Mouse (Mus musculus) layer of hippocampus, adult 9-11 months (tissue): ENCODE results near the gene Picalm.
"Not testable (repeated sequence)": the region's sequence is repeated elsewhere in the genome, so short reads cannot be mapped to it uniquely, and the experiment has no call there.

Source experiments
- DNase-seq: peaks from one replicate; pipeline ENCODE4 v3.0.0; 2022

Gene Picalm

GRCm38 (mm10) chr7:90216511-90216910 is 86.5 kb downstream of the Picalm start:
- peak; percentile 66 for DNase-seq

GRCm38 (mm10) chr7:90218122-90218521 is 88.1 kb downstream of the Picalm start:
- DNase-seq, result no peak

DNA sequence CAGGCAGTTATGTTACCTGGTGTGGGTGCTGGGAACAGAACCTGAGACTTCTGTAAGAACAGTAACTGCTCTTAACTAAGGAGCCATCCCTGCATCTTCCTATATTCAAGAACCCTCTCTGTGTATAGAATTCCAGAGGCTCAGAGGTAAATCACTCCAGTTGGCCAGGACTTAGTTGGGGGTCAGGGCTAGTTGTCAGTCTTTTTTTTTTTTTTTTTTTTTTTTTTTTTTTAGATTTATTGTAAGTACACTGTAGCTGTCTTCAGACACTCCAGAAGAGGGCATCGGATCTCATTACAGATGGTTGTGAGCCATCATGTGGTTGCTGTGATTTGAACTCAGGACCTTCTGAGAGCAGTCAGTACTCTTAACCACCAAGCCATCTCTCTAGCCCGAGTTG is 91.5 kb downstream of the Picalm start:
- no peak for DNase-seq

DNA sequence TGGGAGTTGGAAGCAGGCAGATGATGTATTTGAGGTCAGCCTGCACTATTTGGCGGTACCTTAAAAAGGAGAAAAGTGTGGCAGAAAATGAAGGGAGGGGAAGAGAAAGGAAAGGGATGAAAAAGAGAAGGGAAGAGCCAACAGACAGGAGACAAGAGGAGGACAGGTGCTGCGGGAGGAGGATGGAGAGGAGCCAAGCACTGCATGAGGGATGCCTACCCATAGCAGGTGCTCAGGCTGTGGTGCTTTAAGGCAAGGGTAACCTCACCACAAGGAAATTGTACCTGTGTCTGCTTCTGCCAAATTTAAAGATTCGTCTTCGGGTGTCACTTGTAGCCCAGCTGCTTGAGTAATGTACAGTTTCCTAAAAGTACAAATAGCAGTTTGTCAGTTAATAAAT is 98.1 kb downstream of the Picalm start:
- no peak for DNase-seq

DNA sequence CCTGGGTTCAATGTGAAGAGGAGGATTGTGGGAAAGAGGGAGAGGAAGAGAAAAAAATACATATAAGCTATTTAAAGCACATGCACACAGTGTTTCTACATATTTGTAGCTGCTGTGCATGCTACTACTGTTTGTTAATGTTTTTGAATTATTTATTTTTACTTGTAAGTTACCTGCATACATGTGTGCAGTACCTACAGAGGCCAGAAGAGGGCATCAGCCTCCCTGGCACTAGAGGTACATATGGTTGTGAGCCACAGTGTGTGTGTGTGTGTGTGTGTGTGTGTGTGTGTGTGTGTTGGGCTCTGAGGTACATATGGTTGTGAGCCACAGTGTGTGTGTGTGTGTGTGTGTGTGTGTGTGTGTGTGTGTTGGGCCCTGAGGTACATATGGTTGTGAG is 98.9 kb downstream of the Picalm start:
- DNase-seq, result not testable (repeated sequence)

DNA sequence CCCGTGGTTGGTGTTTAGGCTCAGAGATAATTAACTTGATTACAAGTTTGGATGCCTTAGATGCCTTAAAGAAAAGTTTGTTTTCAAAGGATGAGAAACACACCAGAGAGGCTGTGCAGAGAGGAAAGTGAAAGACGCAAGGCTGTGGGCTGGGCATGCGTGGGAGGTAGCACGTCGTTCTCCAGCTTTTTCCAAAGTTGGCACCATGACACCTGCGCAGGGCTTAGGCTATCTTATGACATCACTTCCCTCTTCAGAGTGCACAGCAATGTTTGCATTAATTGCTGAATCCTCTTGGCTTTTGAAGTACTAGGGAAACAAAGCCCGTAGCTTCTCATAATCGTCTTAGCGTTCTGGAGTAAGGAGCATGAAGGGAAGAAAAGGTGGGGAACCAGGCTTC is 101.4 kb downstream of the Picalm start:
- no peak for DNase-seq

GRCm38 (mm10) chr7:90233921-90234320 is 103.9 kb downstream of the Picalm start:
- DNase-seq, result peak; percentile 9

- no peak for DNase-seq
Observed at GRCm38 (mm10) chr7:90236289-90236905, 106.4 kb downstream of the Picalm start.

DNA sequence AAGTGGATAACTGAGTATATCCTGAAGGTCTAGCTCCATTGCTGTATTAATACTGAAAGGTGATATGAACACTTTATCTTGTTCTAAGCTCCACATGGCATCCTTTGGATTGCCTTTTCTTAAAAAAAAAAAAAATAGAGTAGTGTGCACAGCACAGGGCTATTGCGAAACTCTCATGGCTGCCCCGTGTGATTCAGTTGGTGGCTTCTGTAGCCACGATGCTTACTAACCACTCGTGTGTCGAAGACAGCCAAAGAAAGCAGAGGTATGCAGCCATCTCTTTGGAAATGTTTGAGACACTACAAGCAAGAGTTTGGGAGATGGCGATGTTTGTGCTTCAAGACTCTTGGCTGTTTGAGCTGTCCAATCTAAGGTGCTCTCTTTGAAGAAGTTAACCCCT is 113.1 kb downstream of the Picalm start:
- no peak for DNase-seq

GRCm38 (mm10) chr7:90243643-90244042 is 113.6 kb downstream of the Picalm start:
- DNase-seq, result no peak

GRCm38 (mm10) chr7:90252946-90253345 is 122.9 kb downstream of the Picalm start:
- DNase-seq, result no peak

DNA sequence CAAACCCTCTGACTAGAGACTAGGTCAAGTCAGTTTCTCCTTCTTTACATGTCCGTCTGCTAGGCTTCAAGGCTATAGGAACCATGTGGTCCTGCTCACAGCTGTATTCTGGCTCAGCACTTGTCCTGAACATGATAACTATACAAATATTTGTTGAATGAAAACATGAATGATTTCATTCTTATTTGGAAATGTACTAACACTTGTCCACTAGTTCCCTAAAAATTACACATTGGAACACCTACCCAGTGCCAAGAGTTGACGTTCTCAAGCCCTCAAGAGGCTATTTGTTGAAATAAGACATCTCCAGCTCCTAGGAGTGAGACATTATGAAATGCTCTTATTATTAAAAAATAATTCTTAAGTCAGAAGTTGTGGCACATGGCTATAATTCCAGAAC is 128.7 kb downstream of the Picalm start:
- DNase-seq, result no peak

DNA sequence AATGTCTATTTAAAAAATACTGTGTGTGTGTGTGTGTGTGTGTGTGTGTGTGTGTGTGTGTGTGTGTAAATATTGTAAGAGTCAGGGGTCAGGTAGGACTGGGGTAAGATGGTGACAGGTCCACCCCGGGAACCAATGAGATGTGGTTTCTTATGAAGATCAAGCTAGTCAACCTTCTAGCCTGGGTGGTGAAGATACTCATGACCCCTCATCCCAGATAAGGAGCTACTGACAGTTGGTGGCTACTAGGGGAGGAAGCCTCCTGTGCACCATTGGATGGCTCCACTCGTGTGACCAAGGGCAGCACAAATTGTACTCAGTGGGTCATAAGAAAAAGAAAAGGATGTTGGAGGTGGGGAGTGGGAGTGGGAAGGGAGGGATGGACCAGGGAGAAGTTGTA is 129.9 kb downstream of the Picalm start:
- no peak for DNase-seq

GRCm38 (mm10) chr7:90261902-90262599 is 132.0 kb downstream of the Picalm start:
- no peak for DNase-seq
